Mouse (Mus musculus) heart, embryonic 14.5 days (tissue): ENCODE results near the gene Ate1. TPM values are rescaled to one million over a fixed set of nuclear protein-coding genes. Genes with fewer than 3 reads are reported as not detected.
"Not testable (repeated sequence)": the region's sequence is repeated elsewhere in the genome, so short reads cannot be mapped to it uniquely, and the experiment has no call there.

Experiments used
- ATAC-seq: fragments of 200-750 bp; cut with Nextera tagmentation; 2 replicates; pipeline ENCODE4 v1.8.0; 2017; ENCODE audit warnings: low read depth, moderate TSS enrichment; ENCODE audit not compliant: insufficient number of reproducible peaks, insufficient read depth, low FRiP score
- H3K27ac ChIP-seq, 2 experiments: fragments of 200-500 bp in 1 of 2; fragments of 300-500 bp in 1 of 2; sonication (generic) in 1 of 2; replicated peaks in 1 of 2; 2 replicates each; pipeline ENCODE4 v1.5.1; 2012 to 2014; ENCODE audit warnings: low read depth in 2 of 2, low read length in 2 of 2, control low read depth in 1 of 2, mild to moderate bottlenecking in 1 of 2, mixed read lengths in 1 of 2; ENCODE audit not compliant: control insufficient read depth in 1 of 2, insufficient read depth in 1 of 2
- H3K27me3 ChIP-seq: fragments of 300-500 bp; sonication (generic); 2 replicates; pipeline ENCODE4 v1.6.1; 2014; ENCODE audit warnings: mild to moderate bottlenecking, low read length, control low read depth; ENCODE audit not compliant: control insufficient read depth, insufficient read depth
- H3K36me3 ChIP-seq: fragments of 300-500 bp; sonication (generic); 2 replicates; pipeline ENCODE4 v1.6.1; 2014; ENCODE audit warnings: mild to moderate bottlenecking, control low read depth, low read length, mixed read lengths; ENCODE audit not compliant: control insufficient read depth, insufficient read depth
- H3K4me1 ChIP-seq, 2 experiments: fragments of 200-500 bp in 1 of 2; fragments of 300-500 bp in 1 of 2; sonication (generic) in 1 of 2; 2 replicates each; pipeline ENCODE4 v1.6.1; 2012 to 2014; ENCODE audit warnings: low read length in 2 of 2, control low read depth in 1 of 2, mixed read lengths in 1 of 2; ENCODE audit not compliant: control insufficient read depth in 2 of 2, insufficient read depth in 2 of 2
- H3K4me2 ChIP-seq: fragments of 300-500 bp; sonication (generic); 2 replicates; pipeline ENCODE4 v1.6.1; 2014; ENCODE audit warnings: mild to moderate bottlenecking, low read length
- H3K4me3 ChIP-seq, 2 experiments: fragments of 200-500 bp in 1 of 2; fragments of 300-500 bp in 1 of 2; sonication (generic) in 1 of 2; 2 replicates each; pipeline ENCODE4 v1.5.1; 2012 to 2014; ENCODE audit warnings: low read length in 2 of 2, mild to moderate bottlenecking in 2 of 2, control low read depth in 1 of 2, low read depth in 1 of 2, moderate library complexity in 1 of 2; ENCODE audit not compliant: control insufficient read depth in 1 of 2, insufficient read depth in 1 of 2
- H3K9ac ChIP-seq: fragments of 300-500 bp; sonication (generic); 2 replicates; pipeline ENCODE4 v1.6.1; 2014; ENCODE audit warnings: mild to moderate bottlenecking, low read length
- H3K9me3 ChIP-seq: fragments of 300-500 bp; sonication (generic); 2 replicates; pipeline ENCODE4 v1.6.1; 2016; ENCODE audit warnings: low read length, control low read depth; ENCODE audit not compliant: control insufficient read depth
- WGBS: fragments of 180-500 bp; shearing (Covaris S2); extraction: QIAGEN DNeasy Blood & Tissue Kit; methylation state at CpG from one replicate; pipeline ENCODE4 v1.1.7; 2014; 5-methylcytosine and 5-hydroxymethylcytosine counted together
- polyA plus RNA-seq: library from polyadenylated mRNA; unstranded; fragments of >200 nt; fragmentation: Nextera tagmentation; extraction: Ambion mirVana; gene quantifications from 2 replicates; pipeline ENCODE4 v1.2.1, GENCODE M21; 2014

The Ate1 gene
- polyA plus RNA-seq, 1 experiment from 2014 or later: 67.3 TPM

DNA sequence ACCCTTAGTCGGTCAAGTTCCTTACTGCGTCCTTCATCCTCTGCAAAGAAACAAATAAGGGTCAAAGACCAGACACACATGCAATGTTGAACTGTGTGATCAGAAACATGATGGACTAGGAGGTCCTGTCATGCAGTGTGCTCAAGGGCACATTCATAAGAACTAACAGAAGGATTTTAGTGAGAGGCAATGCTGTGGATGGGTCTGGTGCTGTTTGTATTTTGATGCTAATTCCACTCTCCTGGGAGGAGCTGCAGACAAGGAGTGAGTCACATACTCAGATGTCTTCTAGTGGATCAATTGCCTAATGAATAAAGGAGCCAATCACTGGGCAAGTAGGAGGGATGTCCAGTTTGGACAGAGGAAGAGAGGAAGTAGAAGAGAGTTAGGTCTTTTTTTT lies 125.5 kb downstream of the Ate1 start:
- 92% methylated on average over 2 of the region's 2 CpGs for WGBS

GRCm38 (mm10) chr7:130390060-130390459 lies 130.1 kb downstream of the Ate1 start:
- H3K36me3 ChIP-seq: peaks cover 36% of the 10 kb centered on the region
- 100% methylated on average over 1 of the region's 1 CpGs for WGBS

More for the DNA sequence above, 125.5 kb downstream of the Ate1 start:
- no peak overlapping the region for H3K4me2 ChIP-seq
- H3K27me3 ChIP-seq: no peaks in the 10 kb centered on the region
- H3K27ac ChIP-seq: no peak overlapping the region
- H3K9ac ChIP-seq: no peak overlapping the region
- ATAC-seq: no peak
- no peak overlapping the region for H3K4me3 ChIP-seq
- H3K4me1 ChIP-seq: no peaks in the 10 kb centered on the region
- H3K9me3 ChIP-seq: no peaks in the 10 kb centered on the region
- H3K36me3 ChIP-seq: peaks cover 20% of the 10 kb centered on the region

DNA sequence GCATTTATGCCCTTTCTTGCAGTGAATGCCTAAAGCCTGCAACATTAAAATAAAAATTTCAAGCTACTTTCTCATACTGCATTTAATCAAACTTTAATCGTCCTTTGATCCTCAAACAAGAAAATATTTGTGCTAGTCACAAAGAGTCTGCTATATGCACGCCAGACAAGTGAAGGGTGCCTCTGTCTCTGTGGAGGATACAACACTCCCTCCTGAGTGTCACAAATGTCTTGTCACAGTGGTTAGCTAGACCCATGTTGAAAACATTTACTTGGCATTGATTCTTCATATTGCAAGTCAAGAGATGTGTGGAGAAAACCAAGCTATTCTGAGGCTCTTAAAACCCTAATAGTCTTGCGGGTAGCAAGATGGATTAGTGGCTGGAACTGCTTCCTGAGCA lies 133.9 kb downstream of the Ate1 start:
- Histone ChIP-seq H3K9ac (no peak overlapping the region), H3K27ac (no peak overlapping the region), H3K4me3 (no peak overlapping the region), H3K36me3 (peaks cover 15% of the 10 kb centered on the region; the same call in 1 of the 2 replicates), H3K4me1 (no peaks in the 10 kb centered on the region), H3K4me2 (no peak overlapping the region), H3K27me3 (no peaks in the 10 kb centered on the region), H3K9me3 (no peaks in the 10 kb centered on the region)
- 85% methylated on average over 3 of the region's 3 CpGs for WGBS
- ATAC-seq: no peak

More at GRCm38 (mm10) chr7:130390060-130390459, 130.1 kb downstream of the Ate1 start:
- not testable (repeated sequence) for H3K4me3 ChIP-seq, H3K9ac ChIP-seq, ATAC-seq, H3K27me3 ChIP-seq, H3K4me2 ChIP-seq, H3K9me3 ChIP-seq, H3K27ac ChIP-seq, H3K4me1 ChIP-seq

DNA sequence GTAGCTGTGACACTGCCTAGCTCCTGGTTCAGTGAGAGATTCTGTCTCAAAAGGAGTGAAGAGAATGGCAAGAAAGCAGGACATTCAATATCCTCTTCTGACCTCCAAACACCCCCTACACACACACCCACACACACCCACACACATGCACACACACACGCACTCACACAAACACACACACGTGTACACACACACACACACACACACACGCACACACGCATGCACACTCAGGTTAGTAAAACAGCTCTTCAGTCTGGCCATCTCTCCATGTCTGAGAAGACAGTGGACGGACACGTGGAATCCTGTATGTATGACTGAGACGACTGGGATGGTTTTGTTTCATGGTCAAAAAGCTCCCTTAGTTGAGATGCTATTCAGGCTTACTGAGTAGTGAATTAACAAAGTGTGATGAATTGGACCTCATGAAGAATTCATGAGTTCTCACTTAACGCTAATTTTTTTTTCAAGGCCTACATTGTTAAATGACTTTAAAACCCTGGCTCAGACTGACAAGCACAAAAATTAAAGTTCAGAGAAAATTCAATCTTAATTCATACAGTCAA lies 134.4 kb downstream of the Ate1 start:
- Histone ChIP-seq H3K4me2 (no peak overlapping the region), H3K27ac (no peak overlapping the region), H3K9ac (no peak overlapping the region), H3K36me3 (peaks cover 15% of the 10 kb centered on the region; the same call in 1 of the 2 replicates), H3K4me3 (no peak overlapping the region), H3K4me1 (no peaks in the 10 kb centered on the region), H3K27me3 (no peaks in the 10 kb centered on the region), H3K9me3 (no peaks in the 10 kb centered on the region)
- 91% methylated on average over 8 of the region's 8 CpGs for WGBS
- ATAC-seq: no peak

DNA sequence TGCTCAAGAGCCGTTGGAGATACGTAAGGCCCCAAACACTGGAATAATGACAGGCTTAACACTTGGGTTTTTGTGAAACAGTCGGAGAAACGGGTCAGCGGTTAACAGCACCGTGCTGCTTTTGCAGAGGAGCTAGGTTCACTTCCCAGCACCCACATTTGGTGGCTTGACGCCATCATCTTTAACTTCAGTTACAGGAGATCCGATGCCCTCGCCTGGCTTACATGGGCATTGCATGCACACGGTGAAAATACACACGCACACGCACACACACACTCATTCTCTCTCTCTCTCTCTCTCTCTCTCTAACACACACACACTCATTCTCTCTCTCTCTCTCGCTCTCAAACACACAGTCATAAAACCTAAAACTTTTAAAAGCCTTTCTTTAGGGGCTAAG lies 138.0 kb downstream of the Ate1 start:
- H3K9ac ChIP-seq: no peak overlapping the region
- no peak overlapping the region for H3K27ac ChIP-seq
- H3K4me1 ChIP-seq: no peaks in the 10 kb centered on the region
- H3K27me3 ChIP-seq: no peaks in the 10 kb centered on the region
- no peak overlapping the region for H3K4me3 ChIP-seq
- WGBS: 96% methylated on average over 13 of the region's 13 CpGs
- no peak overlapping the region for H3K4me2 ChIP-seq
- no peaks in the 10 kb centered on the region for H3K9me3 ChIP-seq
- ATAC-seq: no peak
- 0 out of 2 replicates have a peak, but pooled peaks cover 6% of the 10 kb centered on the region for H3K36me3 ChIP-seq

DNA sequence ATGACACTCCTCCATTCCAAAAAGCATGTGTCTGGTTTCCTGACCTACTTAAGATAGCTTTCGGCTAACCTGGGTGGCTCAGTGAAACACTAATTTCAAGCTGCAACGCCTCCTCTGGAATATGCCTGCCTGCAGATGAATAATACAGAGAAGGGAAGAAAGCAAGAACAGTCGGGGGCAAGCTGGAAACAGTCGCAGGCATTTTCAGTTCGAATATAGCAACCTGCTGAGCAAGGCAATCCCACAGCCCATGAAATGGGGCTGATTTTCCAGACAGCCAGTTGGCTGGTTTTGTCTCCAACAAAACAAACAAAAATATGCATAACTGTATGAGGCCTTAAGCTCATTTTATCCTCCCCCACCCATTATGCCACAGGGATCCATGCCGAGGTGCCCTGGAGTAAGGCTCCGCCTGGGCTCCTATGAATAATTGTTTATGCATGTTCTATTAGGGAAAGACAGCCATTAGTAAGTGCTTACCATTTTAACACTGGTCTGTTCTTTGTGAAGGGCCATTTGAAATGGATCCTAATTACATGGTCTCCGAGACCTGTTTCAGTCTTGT lies 138.7 kb downstream of the Ate1 start:
- WGBS: 89% methylated on average over 8 of the region's 8 CpGs
- H3K4me3 ChIP-seq: no peak overlapping the region
- no peaks in the 10 kb centered on the region for H3K9me3 ChIP-seq
- H3K9ac ChIP-seq: no peak overlapping the region
- no peak overlapping the region for H3K27ac ChIP-seq
- H3K4me2 ChIP-seq: no peak overlapping the region
- no peaks in the 10 kb centered on the region for H3K4me1 ChIP-seq
- no peaks in the 10 kb centered on the region for H3K27me3 ChIP-seq
- ATAC-seq: no peak
- no peaks in the 10 kb centered on the region for H3K36me3 ChIP-seq

- no peak for ATAC-seq
- no peaks in the 10 kb centered on the region for H3K27me3 ChIP-seq
Observed at GRCm38 (mm10) chr7:130380769-130381355, 139.3 kb downstream of the Ate1 start.

More at GRCm38 (mm10) chr7:130380769-130381355, 139.3 kb downstream of the Ate1 start:
- no peak overlapping the region for H3K4me3 ChIP-seq
- WGBS: 88% methylated on average over 8 of the region's 8 CpGs
- H3K9ac ChIP-seq: no peak overlapping the region
- H3K9me3 ChIP-seq: no peaks in the 10 kb centered on the region
- no peak overlapping the region for H3K27ac ChIP-seq
- no peak overlapping the region for H3K4me2 ChIP-seq
- no peaks in the 10 kb centered on the region for H3K36me3 ChIP-seq
- no peaks in the 10 kb centered on the region for H3K4me1 ChIP-seq
